Mouse (Mus musculus) brain, embryonic 18.5 days (tissue): ENCODE results near the gene Pou3f1.

Experiments
- DNase-seq: peaks from one replicate; pipeline ENCODE4 v3.0.0-alpha.2; 2012; ENCODE audit warnings: low read depth, low spot score

The Pou3f1 gene

GRCm38 (mm10) chr4:124709961-124710446 is 53.4 kb downstream of the Pou3f1 start:
- no peak for DNase-seq
